Mouse (Mus musculus): Measurements from ENCODE around the gene Abcd4. TPM values are rescaled to one million over a fixed set of nuclear protein-coding genes. Genes with fewer than 3 reads are reported as not detected.

Abcd4 gene
- polyA plus RNA-seq (2021; fragmentation: Nextera tagmentation): 8.9 and 9.9 TPM in 2 replicates
- long read RNA-seq, experiment 1, transcript Abcd4-201 (19 exons, 2,309 nt): major isoform, 12 of 24 reads
- long read RNA-seq, experiment 1, partial matches to known transcripts: 3 of 24 reads
- long read RNA-seq, experiment 1, other reads (novel, unspliced or antisense): 8 of 24 reads
- long read RNA-seq, experiment 2, transcript Abcd4-201 (19 exons, 2,309 nt): major isoform, 52 of 82 reads
- long read RNA-seq, experiment 2, partial matches to known transcripts: 3 of 82 reads
- long read RNA-seq, experiment 2, other reads (novel, unspliced or antisense): 26 of 82 reads

DNA sequence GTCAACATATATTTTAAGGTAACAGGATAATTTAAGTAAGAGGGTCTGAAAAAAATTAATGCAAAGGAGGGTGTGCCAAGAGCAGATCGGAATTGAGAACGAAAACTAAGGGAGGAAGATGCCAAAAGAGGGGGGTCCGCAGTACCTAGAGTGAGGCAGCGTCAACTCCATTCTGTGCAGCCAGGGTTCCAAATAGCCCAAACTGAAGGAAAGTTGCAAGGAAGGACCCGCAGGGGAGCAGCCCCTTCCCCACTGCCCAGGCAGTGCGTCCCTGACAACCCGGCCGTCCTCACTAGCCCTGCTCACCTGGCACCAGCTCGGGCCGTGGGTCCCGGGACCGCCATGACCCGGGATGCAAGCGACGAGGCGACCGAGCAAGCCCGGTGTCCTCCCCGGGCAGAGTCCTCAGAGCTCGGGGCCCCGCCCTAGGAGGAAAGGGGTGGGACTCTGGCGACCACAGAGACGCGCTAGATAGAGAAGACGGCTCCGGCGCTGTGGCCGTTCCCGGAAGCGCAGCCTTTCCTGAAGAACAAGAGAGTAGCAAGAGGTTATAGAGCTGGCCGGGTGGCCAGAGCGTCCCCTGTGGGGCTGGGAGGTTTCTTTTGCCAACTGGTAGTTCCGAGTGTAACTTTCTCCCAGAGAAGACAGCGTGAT is at the start of gene Abcd4:
TSS of gene Abcd4 (minus strand) at position 437 of the 654 bp plus-strand sequence.

DNA sequence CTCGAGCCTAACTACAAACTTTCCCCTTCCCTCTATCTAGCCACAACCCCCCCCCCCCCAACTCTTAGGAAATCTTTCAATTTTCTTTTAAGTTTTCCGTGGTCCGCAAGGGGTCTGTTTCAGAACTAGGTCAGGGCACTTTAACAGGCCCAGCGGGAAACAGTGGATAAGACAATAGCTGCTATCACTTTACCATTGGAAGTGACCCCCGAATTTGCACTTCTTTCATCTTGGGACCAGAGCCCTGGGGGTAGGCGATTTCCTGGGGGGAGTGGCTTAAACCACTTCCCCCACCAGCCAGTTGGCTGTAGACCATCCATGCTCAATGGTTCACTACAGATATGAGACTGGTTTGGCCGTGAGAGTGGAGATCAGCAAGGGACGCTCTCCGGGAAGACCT is 23.4 kb upstream of the Abcd4 start, which contains the start of gene Vrtn:
TSS of gene Vrtn (plus strand) at position 366 of the 400 bp plus-strand sequence.

DNA sequence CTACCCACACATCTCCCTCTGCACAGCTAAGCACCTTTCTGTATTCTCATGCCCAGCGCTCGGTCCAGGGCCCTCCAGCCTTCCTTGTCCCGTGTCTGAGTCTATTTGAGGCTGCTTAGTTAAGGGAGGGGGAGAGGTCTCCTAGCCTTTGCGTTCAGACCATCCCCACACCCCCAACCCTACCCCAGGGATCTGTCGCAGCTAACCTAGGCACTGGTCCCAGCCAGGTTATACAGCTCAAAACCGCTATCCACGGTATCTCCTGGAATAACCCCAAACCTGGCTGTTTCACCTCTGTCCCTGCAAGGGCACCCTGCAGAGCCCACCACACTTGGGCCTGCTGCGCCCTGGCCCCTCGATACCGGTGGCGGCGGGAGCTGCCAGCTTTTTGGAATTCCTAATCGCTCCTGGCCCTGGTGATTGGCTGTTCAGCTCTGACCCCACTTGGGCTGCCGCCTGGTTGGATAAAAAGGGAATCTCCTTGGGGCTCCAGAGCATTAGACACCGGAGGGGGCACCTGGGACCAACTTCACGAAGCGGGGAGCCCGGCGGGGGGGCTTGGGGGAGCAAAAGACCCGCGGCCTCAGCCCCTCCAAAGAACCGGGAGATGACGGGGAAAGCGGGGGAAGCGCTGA is 47.8 kb downstream of the Abcd4 start, which contains the start of gene Vsx2:
TSS of gene Vsx2 (plus strand) at position 427 of the 635 bp plus-strand sequence.

Other genes starting within 250 kb of the Abcd4 start
- gene Entpd5, start 208.4 kb downstream of the Abcd4 start, polyA plus RNA-seq (2021; fragmentation: Nextera tagmentation): 10.9 and 13.0 TPM in 2 replicates
- gene Bbof1, start 208.3 kb downstream of the Abcd4 start, polyA plus RNA-seq (2021; fragmentation: Nextera tagmentation): 1.1 and 1.5 TPM in 2 replicates
- gene Rnf113a2, start 200.2 kb downstream of the Abcd4 start, polyA plus RNA-seq (2021; fragmentation: Nextera tagmentation): 18.2 and 19.2 TPM in 2 replicates
- gene Aldh6a1, start 166.4 kb downstream of the Abcd4 start, polyA plus RNA-seq (2021; fragmentation: Nextera tagmentation): 61.7 and 75.7 TPM in 2 replicates
- 39.6 and 39.7 TPM in 2 replicates for gene Lin52, start 166.0 kb downstream of the Abcd4 start, polyA plus RNA-seq (2021; fragmentation: Nextera tagmentation)
- gene Vsx2, start 47.7 kb downstream of the Abcd4 start, polyA plus RNA-seq (2021; fragmentation: Nextera tagmentation): 0.06 TPM in 1 of 2 replicates, not detected in the other
- 0.09 TPM in 1 of 2 replicates, not detected in the other for gene Vrtn, start 23.6 kb upstream of the Abcd4 start, polyA plus RNA-seq (2021; fragmentation: Nextera tagmentation)
- gene Syndig1l, start 81.4 kb upstream of the Abcd4 start, polyA plus RNA-seq (2021; fragmentation: Nextera tagmentation): 1.1 and 1.4 TPM in 2 replicates
- 61.3 and 83.7 TPM in 2 replicates for gene Npc2, start 155.7 kb upstream of the Abcd4 start, polyA plus RNA-seq (2021; fragmentation: Nextera tagmentation)
- gene Isca2, start 155.8 kb upstream of the Abcd4 start, polyA plus RNA-seq (2021; fragmentation: Nextera tagmentation): 118 and 129 TPM in 2 replicates

Data from layer of hippocampus, adult 6 months (tissue).